Mouse (Mus musculus): ENCODE measurements at regions not wholly inside any gene's neighbourhood (a gene's known extent, or its start where the extent isn't known, plus 50 kb on each side); places are given as distances from the start of the nearest gene placed in this dataset.

GRCm38 (mm10) chr10:9272243-9272642, 386.4 kb upstream of the Sash1 start:
- Histone ChIP-seq H3K36me3 (ENCODE audit: insufficient read depth, low read length) (no peaks in the 10 kb centered on the region), H3K9me3 (ENCODE audit: low read length) (no peaks in the 10 kb centered on the region), H3K27ac (ENCODE audit: low read length) (no peak overlapping the region), H3K4me3 (ENCODE audit: low read length) (no peak overlapping the region), H3K9ac (replicated peaks; ENCODE audit: low read length) (no peak overlapping the region), H3K27me3 (ENCODE audit: insufficient read depth, low read length) (no peaks in the 10 kb centered on the region), H3K4me2 (replicated peaks; ENCODE audit: low read depth, low read length) (no peak overlapping the region), H3K4me1 (ENCODE audit: insufficient read depth, low read length) (no peaks in the 10 kb centered on the region)
- ATAC-seq (ENCODE audit: low FRiP score, low TSS enrichment) = no peak
- 59% methylated on average over 5 of the region's 5 CpGs for WGBS

- Histone ChIP-seq H3K9ac (replicated peaks; ENCODE audit: low read length) (no peak overlapping the region), H3K4me3 (ENCODE audit: low read length) (no peak overlapping the region), H3K36me3 (ENCODE audit: insufficient read depth, low read length) (no peaks in the 10 kb centered on the region), H3K4me2 (replicated peaks; ENCODE audit: low read depth, low read length) (no peak overlapping the region), H3K27me3 (ENCODE audit: insufficient read depth, low read length) (no peaks in the 10 kb centered on the region), H3K27ac (ENCODE audit: low read length) (no peak overlapping the region), H3K4me1 (ENCODE audit: insufficient read depth, low read length) (no peaks in the 10 kb centered on the region), H3K9me3 (ENCODE audit: low read length) (no peaks in the 10 kb centered on the region)
- no peak for ATAC-seq (ENCODE audit: low FRiP score, low TSS enrichment)
- WGBS = 96% methylated on average over 2 of the region's 2 CpGs
Measured at GRCm38 (mm10) chr10:9265528-9265927, 379.7 kb upstream of the Sash1 start.

GRCm38 (mm10) chr10:9264309-9265000, 378.6 kb upstream of the Sash1 start:
- Histone ChIP-seq H3K4me3 (ENCODE audit: low read length) (no peak overlapping the region), H3K4me1 (ENCODE audit: insufficient read depth, low read length) (no peaks in the 10 kb centered on the region), H3K27ac (ENCODE audit: low read length) (no peak overlapping the region), H3K36me3 (ENCODE audit: insufficient read depth, low read length) (no peaks in the 10 kb centered on the region), H3K9ac (replicated peaks; ENCODE audit: low read length) (no peak overlapping the region), H3K4me2 (replicated peaks; ENCODE audit: low read depth, low read length) (no peak overlapping the region), H3K27me3 (ENCODE audit: insufficient read depth, low read length) (no peaks in the 10 kb centered on the region), H3K9me3 (ENCODE audit: low read length) (no peaks in the 10 kb centered on the region)
- ATAC-seq (ENCODE audit: low FRiP score, low TSS enrichment) = no peak
- 71% methylated on average over 12 of the region's 12 CpGs for WGBS

- Histone ChIP-seq H3K9ac (replicated peaks; ENCODE audit: low read length) (no peak overlapping the region), H3K27ac (ENCODE audit: low read length) (no peak overlapping the region), H3K27me3 (ENCODE audit: insufficient read depth, low read length) (no peaks in the 10 kb centered on the region), H3K4me1 (ENCODE audit: insufficient read depth, low read length) (no peaks in the 10 kb centered on the region), H3K9me3 (ENCODE audit: low read length) (no peaks in the 10 kb centered on the region), H3K4me2 (replicated peaks; ENCODE audit: low read depth, low read length) (no peak overlapping the region), H3K4me3 (ENCODE audit: low read length) (no peak overlapping the region), H3K36me3 (ENCODE audit: insufficient read depth, low read length) (no peaks in the 10 kb centered on the region)
- 91% methylated on average over 1 of the region's 1 CpGs for WGBS
- no peak for ATAC-seq (ENCODE audit: low FRiP score, low TSS enrichment)
Measured at GRCm38 (mm10) chr10:9258705-9259104, 372.8 kb upstream of the Sash1 start.

- H3K36me3 ChIP-seq (ENCODE audit: insufficient read depth, low read length) = no peaks in the 10 kb centered on the region
- H3K27me3 ChIP-seq (ENCODE audit: insufficient read depth, low read length) = no peaks in the 10 kb centered on the region
- H3K9me3 ChIP-seq (ENCODE audit: low read length) = no peaks in the 10 kb centered on the region
- WGBS = 14% methylated on average over 3 of the region's 3 CpGs
- H3K9ac ChIP-seq (replicated peaks; ENCODE audit: low read length) = no peak overlapping the region
- no peak overlapping the region for H3K4me2 ChIP-seq (replicated peaks; ENCODE audit: low read depth, low read length)
- H3K27ac ChIP-seq (ENCODE audit: low read length) = no peak overlapping the region
- no peak for ATAC-seq (ENCODE audit: low FRiP score, low TSS enrichment)
- no peaks in the 10 kb centered on the region for H3K4me1 ChIP-seq (ENCODE audit: insufficient read depth, low read length)
- H3K4me3 ChIP-seq (ENCODE audit: low read length) = no peak overlapping the region
Measured at GRCm38 (mm10) chr10:9252941-9253217, 367.0 kb upstream of the Sash1 start.

GRCm38 (mm10) chr10:9252120-9252940, 366.5 kb upstream of the Sash1 start:
- no peaks in the 10 kb centered on the region for H3K36me3 ChIP-seq (ENCODE audit: insufficient read depth, low read length)
- WGBS = 29% methylated on average over 7 of the region's 7 CpGs
- no peak overlapping the region for H3K27ac ChIP-seq (ENCODE audit: low read length)
- no peaks in the 10 kb centered on the region for H3K27me3 ChIP-seq (ENCODE audit: insufficient read depth, low read length)
- H3K9me3 ChIP-seq (ENCODE audit: low read length) = no peaks in the 10 kb centered on the region
- H3K9ac ChIP-seq (replicated peaks; ENCODE audit: low read length) = no peak overlapping the region
- no peak overlapping the region for H3K4me3 ChIP-seq (ENCODE audit: low read length)
- ATAC-seq (ENCODE audit: low FRiP score, low TSS enrichment) = no peak
- no peak overlapping the region for H3K4me2 ChIP-seq (replicated peaks; ENCODE audit: low read depth, low read length)
- no peaks in the 10 kb centered on the region for H3K4me1 ChIP-seq (ENCODE audit: insufficient read depth, low read length)

- Histone ChIP-seq H3K27ac (ENCODE audit: low read length) (no peak overlapping the region), H3K4me2 (replicated peaks; ENCODE audit: low read depth, low read length) (no peak overlapping the region), H3K9me3 (ENCODE audit: low read length) (no peaks in the 10 kb centered on the region), H3K9ac (replicated peaks; ENCODE audit: low read length) (no peak overlapping the region), H3K4me1 (ENCODE audit: insufficient read depth, low read length) (no peaks in the 10 kb centered on the region), H3K4me3 (ENCODE audit: low read length) (no peak overlapping the region), H3K36me3 (ENCODE audit: insufficient read depth, low read length) (no peaks in the 10 kb centered on the region), H3K27me3 (ENCODE audit: insufficient read depth, low read length) (no peaks in the 10 kb centered on the region)
- 74% methylated on average over 4 of the region's 4 CpGs for WGBS
- ATAC-seq (ENCODE audit: low FRiP score, low TSS enrichment) = no peak
Measured at GRCm38 (mm10) chr10:9243281-9243618, 357.4 kb upstream of the Sash1 start.

GRCm38 (mm10) chr10:9242596-9243280, 356.9 kb upstream of the Sash1 start:
- H3K36me3 ChIP-seq (ENCODE audit: insufficient read depth, low read length) = no peaks in the 10 kb centered on the region
- no peak for ATAC-seq (ENCODE audit: low FRiP score, low TSS enrichment)
- H3K27ac ChIP-seq (ENCODE audit: low read length) = no peak overlapping the region
- no peaks in the 10 kb centered on the region for H3K9me3 ChIP-seq (ENCODE audit: low read length)
- no peaks in the 10 kb centered on the region for H3K27me3 ChIP-seq (ENCODE audit: insufficient read depth, low read length)
- H3K9ac ChIP-seq (replicated peaks; ENCODE audit: low read length) = no peak overlapping the region
- WGBS = 86% methylated on average over 7 of the region's 7 CpGs
- no peak overlapping the region for H3K4me3 ChIP-seq (ENCODE audit: low read length)
- no peak overlapping the region for H3K4me2 ChIP-seq (replicated peaks; ENCODE audit: low read depth, low read length)
- no peaks in the 10 kb centered on the region for H3K4me1 ChIP-seq (ENCODE audit: insufficient read depth, low read length)

GRCm38 (mm10) chr10:9239956-9240355, 354.1 kb upstream of the Sash1 start:
- ATAC-seq (ENCODE audit: low FRiP score, low TSS enrichment) = no peak
- WGBS = 66% methylated on average over 6 of the region's 6 CpGs
- no peaks in the 10 kb centered on the region for H3K4me1 ChIP-seq (ENCODE audit: insufficient read depth, low read length)
- H3K27ac ChIP-seq (ENCODE audit: low read length) = no peak overlapping the region
- no peaks in the 10 kb centered on the region for H3K27me3 ChIP-seq (ENCODE audit: insufficient read depth, low read length)
- no peaks in the 10 kb centered on the region for H3K9me3 ChIP-seq (ENCODE audit: low read length)
- no peak overlapping the region for H3K4me3 ChIP-seq (ENCODE audit: low read length)
- H3K36me3 ChIP-seq (ENCODE audit: insufficient read depth, low read length) = no peaks in the 10 kb centered on the region
- H3K4me2 ChIP-seq (replicated peaks; ENCODE audit: low read depth, low read length) = no peak overlapping the region
- H3K9ac ChIP-seq (replicated peaks; ENCODE audit: low read length) = no peak overlapping the region

GRCm38 (mm10) chr10:9231751-9232150, 345.9 kb upstream of the Sash1 start:
- no peak for ATAC-seq (ENCODE audit: low FRiP score, low TSS enrichment)
- Histone ChIP-seq H3K4me2 (replicated peaks; ENCODE audit: low read depth, low read length) (no peak overlapping the region), H3K9me3 (ENCODE audit: low read length) (no peaks in the 10 kb centered on the region), H3K9ac (replicated peaks; ENCODE audit: low read length) (no peak overlapping the region), H3K4me1 (ENCODE audit: insufficient read depth, low read length) (no peaks in the 10 kb centered on the region), H3K27me3 (ENCODE audit: insufficient read depth, low read length) (no peaks in the 10 kb centered on the region), H3K27ac (ENCODE audit: low read length) (no peak overlapping the region), H3K36me3 (ENCODE audit: insufficient read depth, low read length) (no peaks in the 10 kb centered on the region), H3K4me3 (ENCODE audit: low read length) (no peak overlapping the region)
- 94% methylated on average over 3 of the region's 3 CpGs for WGBS

Data from kidney, embryonic 16.5 days (tissue).